Comparison of ENCODE assay signal across 19 mouse cellular contexts in genomic region chr19:16379687-16380086, GRCm38 (mm10).
"Had no signal": no experiment of that assay in that cellular context is flagged by ENCODE, and none has a peak within 500 bp of the region (broad histone marks: within the 10 kb centered on the region; RNA-seq: fewer than 3 reads in every experiment).

No protein-coding gene starts in this region.

- H3K9me3 ChIP-seq: liver, embryonic 13.5 days; liver, embryonic 15.5 days; lung, embryonic 15.5 days; megakaryocyte, embryonic 14.5 days; midbrain, embryonic 13.5 days; midbrain, embryonic 15.5 days; neural tube, embryonic 12.5 days; stomach, embryonic 15.5 days had no signal

- DNase-seq: liver, embryonic 13.5 days; liver, postnatal 0 days; lung, adult 2 months; lung, postnatal 14 days; lung, postnatal 36 days; right cerebral cortex, postnatal 14 days; thymus, adult 18-20 months; thymus, postnatal 14 days; thymus, postnatal 36 days had no signal

- H3K27me3 ChIP-seq: liver, embryonic 13.5 days; liver, embryonic 15.5 days; lung, embryonic 15.5 days; megakaryocyte, embryonic 14.5 days; midbrain, embryonic 13.5 days; midbrain, embryonic 15.5 days; neural tube, embryonic 12.5 days; stomach, embryonic 15.5 days had no signal

- H3K4me3 ChIP-seq: liver, embryonic 13.5 days; liver, embryonic 15.5 days; lung, embryonic 15.5 days; megakaryocyte, embryonic 14.5 days; midbrain, embryonic 13.5 days; midbrain, embryonic 15.5 days; neural tube, embryonic 12.5 days; stomach, embryonic 15.5 days had no signal

- H3K4me1 ChIP-seq: liver, embryonic 13.5 days; liver, embryonic 15.5 days; midbrain, embryonic 15.5 days; stomach, embryonic 15.5 days had no signal

- H3K4me2 ChIP-seq: liver, embryonic 13.5 days; liver, embryonic 15.5 days; lung, embryonic 15.5 days; midbrain, embryonic 11.5 days; midbrain, embryonic 13.5 days; midbrain, embryonic 15.5 days; neural tube, embryonic 12.5 days; stomach, embryonic 15.5 days had no signal

- H3K27ac ChIP-seq: liver, embryonic 13.5 days; liver, embryonic 15.5 days; lung, embryonic 15.5 days; macrophage; midbrain, embryonic 13.5 days; midbrain, embryonic 15.5 days; neural tube, embryonic 12.5 days; stomach, embryonic 15.5 days had no signal

- ATAC-seq: liver, postnatal 0 days; lung, postnatal 0 days; midbrain, embryonic 13.5 days; midbrain, embryonic 15.5 days had no signal

- H3K9ac ChIP-seq: liver, embryonic 13.5 days; liver, embryonic 15.5 days; liver, postnatal 0 days; lung, embryonic 15.5 days; midbrain, embryonic 13.5 days; midbrain, embryonic 15.5 days; neural tube, embryonic 12.5 days; stomach, embryonic 15.5 days had no signal

- H3K36me3 ChIP-seq: liver, embryonic 13.5 days; liver, embryonic 15.5 days had no signal
